Mouse (Mus musculus) left cerebral cortex, adult 2 months (tissue): ENCODE data around the gene Trpv2. TPM values are rescaled to one million over a fixed set of nuclear protein-coding genes. Genes with fewer than 3 reads are reported as not detected.
A peak's percentile ranks its signal among the peaks of the same experiment; 100 is the strongest.

Experiments
- DNase-seq, 2 experiments: peaks; one replicate each; pipeline ENCODE4 v3.0.0; 2021 to 2022; ENCODE audit warnings: low spot score in 2 of 2, mixed read lengths in 1 of 2; ENCODE audit errors: extremely low spot score in 1 of 2
- H3K27ac ChIP-seq: fragments of 200-600 bp; 2 replicates; pipeline ENCODE4 v1.8.1; 2022
- H3K4me3 ChIP-seq: fragments of 200-600 bp; 2 replicates; pipeline ENCODE4 v1.8.1; 2022
- CTCF ChIP-seq: fragments of 200-600 bp; IDR thresholded peaks from 2 replicates; pipeline ENCODE4 v1.8.1; 2022; ENCODE audit warnings: antibody characterized with exemption, mild to moderate bottlenecking, moderate library complexity
- intact Hi-C: fragments of 180-260 bp; cut with DNase I; formaldehyde crosslinking; loops from one replicate; pipeline ENCODE4 v1.15.1; 2025
- total RNA-seq, 2 experiments: library from RNA; stranded (reverse); gene quantifications; 2 replicates each; pipeline ENCODE4 v1.2.3; 2021

Trpv2 gene
- total RNA-seq, 2 experiments from 2014 or later: 17.1 to 18.7 TPM

DNA sequence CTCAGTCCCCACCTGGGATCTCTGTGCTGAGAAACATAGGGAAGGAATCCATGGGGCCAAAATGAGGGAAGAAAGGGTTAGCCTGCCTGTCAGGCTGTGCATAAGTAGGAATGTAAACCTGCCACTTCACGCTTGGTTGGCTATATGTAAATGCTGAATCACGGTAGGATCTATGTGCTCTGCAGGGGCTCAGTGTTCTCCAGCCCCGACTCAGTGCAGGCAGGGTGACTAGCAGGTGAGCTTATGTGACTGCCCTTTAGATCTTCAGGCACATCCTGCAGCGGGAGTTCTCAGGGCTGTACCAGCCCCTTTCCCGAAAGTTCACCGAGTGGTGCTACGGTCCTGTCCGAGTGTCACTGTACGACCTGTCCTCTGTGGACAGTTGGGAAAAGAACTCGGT is 15.1 kb downstream of the Trpv2 start:
- intact Hi-C loops: no loop called here

DNA sequence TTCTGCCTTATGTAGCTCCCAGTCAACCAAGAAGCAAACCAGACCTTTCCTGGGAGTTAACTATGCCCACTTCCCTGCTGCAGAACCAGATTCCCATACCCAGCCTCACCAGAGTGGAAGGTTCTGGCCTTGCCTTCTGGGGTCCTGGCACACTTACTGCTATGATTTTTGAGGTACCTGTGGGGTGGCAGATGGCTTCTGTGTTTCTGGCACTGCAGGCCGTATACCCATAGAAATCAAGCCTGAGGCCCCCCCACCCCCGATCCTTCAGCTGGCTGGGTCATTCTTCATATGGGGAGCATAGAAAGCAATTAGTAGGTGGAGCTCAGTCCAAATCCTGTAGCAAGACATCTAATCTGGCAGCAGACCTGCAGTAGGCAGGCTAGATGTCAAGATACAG is 16.7 kb downstream of the Trpv2 start:
- no peak for TF ChIP-seq CTCF
- DNase-seq: no peak
- H3K27ac ChIP-seq: no peak overlapping the region
- no peak overlapping the region for H3K4me3 ChIP-seq
- intact Hi-C loops: no loop called here

More for the DNA sequence above, 15.1 kb downstream of the Trpv2 start:
- H3K27ac ChIP-seq: no peak overlapping the region
- TF ChIP-seq CTCF: no peak
- no peak overlapping the region for H3K4me3 ChIP-seq
- no peak for DNase-seq

DNA sequence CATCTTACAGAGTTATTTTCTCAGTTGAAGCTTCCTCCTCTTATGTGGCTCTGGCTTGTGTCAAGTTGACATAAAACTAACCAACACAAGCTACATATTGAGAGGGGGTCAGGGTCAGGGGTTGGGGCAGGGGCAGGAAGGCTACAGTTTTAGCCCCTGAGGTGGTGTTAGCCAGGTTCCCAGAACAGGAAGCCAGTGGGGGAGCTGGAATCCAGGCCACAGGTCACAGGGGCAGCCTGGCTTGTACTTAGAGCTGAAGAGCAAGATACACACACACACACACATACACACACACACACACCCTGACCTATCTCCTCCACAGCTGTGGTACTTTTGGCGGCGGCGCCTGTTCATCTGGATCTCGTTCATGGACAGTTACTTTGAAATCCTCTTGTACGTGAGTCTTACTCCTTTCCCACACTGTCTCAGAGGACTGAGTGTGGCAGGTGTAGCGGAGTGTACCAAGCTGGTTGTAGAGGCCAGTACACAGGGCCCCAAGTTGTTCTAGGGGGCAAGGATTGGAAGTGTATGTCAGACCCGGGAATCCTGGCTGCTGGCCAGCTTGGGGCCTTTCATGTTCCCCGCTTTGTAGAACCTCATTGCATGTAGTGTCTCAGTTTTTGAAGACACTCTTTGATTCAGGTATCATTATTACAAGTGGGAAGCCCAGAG is 17.8 kb downstream of the Trpv2 start:
- TF ChIP-seq CTCF: no peak
- intact Hi-C loops: no loop called here
- H3K27ac ChIP-seq: no peak overlapping the region
- DNase-seq: no peak
- no peak overlapping the region for H3K4me3 ChIP-seq

DNA sequence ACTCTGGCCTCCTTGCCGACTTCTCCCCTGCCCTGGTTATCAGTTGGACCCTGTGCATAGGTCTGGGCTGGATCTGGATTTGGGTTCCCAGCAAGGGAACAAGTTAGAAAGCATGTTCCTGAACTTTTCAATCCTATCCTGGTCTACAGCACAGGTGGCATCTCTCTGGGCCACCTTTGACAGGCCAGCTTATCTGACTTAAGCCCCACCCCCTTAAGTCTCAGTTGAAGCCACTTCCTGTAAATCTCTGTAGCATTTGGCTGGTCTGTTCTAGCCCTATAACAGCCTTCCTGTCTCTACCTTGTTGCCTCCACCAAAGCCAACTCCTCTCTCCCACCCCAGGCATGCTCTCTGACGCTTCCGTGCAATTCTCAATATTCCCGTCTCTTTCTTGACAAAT is 24.3 kb downstream of the Trpv2 start:
- intact Hi-C loops: no loop called here
- Histone ChIP-seq H3K27ac (no peak overlapping the region), H3K4me3 (no peak overlapping the region)
- no peak for TF ChIP-seq CTCF
- DNase-seq: no peak

DNA sequence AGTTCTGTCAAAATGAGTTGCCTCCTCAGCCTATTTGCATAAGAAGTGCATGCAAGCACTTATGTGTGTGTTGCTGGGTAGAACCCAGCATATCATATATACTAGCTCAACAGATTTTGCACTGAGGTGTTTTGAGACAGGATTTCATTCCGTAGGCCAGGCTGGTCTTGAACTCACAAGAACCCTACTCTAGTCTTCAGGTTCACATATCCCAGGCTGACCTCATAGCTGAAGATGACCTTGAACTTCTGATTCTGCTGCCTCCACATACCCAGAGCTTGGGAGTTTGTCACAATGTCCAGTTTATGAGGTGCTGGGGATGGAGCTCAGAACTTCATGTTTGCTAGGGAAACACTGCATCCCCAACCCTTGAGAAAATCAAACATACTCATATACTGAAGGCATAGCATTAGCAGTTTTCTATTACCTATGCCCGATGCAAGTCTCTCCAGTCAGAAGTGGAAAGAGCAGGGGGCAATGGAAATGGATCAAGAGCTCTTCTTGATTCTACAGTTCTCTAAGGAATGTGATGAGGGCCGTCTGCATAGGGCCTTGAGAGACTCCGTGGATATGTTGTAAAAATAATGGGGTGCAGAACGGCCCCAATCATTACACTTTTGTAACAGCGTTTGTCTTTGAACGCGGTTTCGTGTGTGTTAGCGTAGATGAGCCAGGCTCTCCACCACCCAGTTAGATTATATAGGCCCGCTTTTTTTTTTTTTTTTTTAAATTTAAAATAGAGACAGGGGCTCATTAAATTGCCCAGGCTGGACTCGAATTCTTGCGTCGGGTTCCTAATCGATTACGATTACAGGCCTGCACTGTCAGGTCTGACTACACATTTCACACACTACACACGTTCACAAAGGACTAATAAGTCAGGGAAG is 27.7 kb downstream of the Trpv2 start:
- no peak for DNase-seq
- no peak for TF ChIP-seq CTCF
- Histone ChIP-seq H3K27ac (peak overlapping the region; percentile 95), H3K4me3 (peak overlapping the region; percentile 95)
- intact Hi-C loops: loop anchor here (2.0 kb wide), 2 partner anchors 25 to 145 kb away; no protein-coding TSS in a partner anchor

DNA sequence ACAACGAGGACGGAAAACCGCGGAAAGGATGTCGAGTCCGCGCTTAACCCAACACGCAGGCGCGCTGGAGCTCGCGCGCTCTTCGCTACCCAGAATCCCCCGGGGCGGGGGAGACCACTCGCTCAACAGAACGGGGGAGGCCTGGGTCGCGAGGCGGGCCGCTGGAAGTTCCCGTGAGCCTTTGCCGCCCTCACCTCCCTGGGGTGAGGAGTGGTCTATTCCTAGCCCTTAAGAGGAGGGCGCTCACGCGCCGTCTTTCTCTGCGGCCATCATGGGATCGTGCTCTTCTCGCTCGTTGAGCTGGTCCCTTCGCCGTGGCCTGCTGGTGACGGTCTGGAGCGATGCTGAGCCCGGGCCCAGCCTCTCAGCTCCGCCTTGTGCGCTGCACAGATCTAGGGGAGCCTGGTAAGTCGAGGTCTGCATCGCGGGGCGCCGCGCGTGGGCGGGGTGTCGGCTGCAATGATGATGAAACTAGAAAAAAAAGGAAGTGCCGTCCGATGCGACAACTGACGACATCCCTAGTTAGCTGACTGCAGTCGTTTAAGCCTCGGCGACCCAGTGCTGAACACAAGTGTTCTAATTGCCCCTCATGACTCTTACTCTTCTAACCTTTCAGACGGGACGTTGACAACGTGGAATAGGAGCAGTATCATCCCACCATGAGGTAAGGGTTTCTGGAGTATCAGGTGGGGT is 28.5 kb downstream of the Trpv2 start:
- intact Hi-C loops: loop anchor here (2.0 kb wide), 2 partner anchors 26 to 146 kb away; no protein-coding TSS in a partner anchor
- Histone ChIP-seq H3K4me3 (peak overlapping the region; percentile 95), H3K27ac (peak overlapping the region; percentile 95)
- peak; percentile 98 for DNase-seq
- no peak; the same call in 1 of the 2 replicates for TF ChIP-seq CTCF

DNA sequence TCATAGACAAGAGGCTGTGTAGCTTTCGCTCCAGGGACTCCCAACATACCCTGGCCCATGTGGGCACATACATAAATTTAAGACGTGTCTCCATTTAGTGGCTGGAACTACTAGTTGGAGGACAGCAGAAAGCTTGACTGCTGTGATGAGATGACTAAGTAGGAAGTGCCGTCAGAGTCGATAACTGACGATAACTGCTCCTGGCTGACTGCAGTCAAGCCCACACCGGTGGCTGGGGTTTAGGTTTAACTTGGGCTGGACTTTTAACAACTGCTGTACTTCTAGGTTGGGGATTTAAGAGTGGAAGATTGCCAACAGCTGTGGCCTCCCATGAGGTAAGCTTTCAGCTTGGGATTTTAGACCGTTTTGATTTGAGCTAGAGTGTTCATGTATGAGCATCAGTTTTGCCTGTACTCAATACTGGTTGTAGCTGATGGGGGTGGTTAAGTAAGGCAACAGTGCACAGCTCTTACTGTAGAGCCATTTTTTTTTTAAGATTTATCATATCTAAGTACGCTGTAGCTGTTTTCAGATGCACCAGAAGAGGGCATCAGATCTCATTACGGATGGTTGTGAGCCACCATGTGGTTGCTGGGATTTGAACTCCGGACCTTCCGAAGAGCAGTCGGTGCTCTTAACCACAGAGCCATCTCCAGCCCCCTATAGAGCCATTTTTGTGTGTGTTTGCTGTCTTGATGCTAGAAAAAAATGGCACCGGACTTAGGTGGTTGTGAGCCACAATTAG is 29.2 kb downstream of the Trpv2 start:
- Histone ChIP-seq H3K27ac (peak overlapping the region; percentile 95), H3K4me3 (peak overlapping the region; percentile 95)
- intact Hi-C loops: loop anchor here (2.0 kb wide), 2 partner anchors 27 to 147 kb away; no protein-coding TSS in a partner anchor
- DNase-seq: no peak
- TF ChIP-seq CTCF: peak; percentile 54

DNA sequence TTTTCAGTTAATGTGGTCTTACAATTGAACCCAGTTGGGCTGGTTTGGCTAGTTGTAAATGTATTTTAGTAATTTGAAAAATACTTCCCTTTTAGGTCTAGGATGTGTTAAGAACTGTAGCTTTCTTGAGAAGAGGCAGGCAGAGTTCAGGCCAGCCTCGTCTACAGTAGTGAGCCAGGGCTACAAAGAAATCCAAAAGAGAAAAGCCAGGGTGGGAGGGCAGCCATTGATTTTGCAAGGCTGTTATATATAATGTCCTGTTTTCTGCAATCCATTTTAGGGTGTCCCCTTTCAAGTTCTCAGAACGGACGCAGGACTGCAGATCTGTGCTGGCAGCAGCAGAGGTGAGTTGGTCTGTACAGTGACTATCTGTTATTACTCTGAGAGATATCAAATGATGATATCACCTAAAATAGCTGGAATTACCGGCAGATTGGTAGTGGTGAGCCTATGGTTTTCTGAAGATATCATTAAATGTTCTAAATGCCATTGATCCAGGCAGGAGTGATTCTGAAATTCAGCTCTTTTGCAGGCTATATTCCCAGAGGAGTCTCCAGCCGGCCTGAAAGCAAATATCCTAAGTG is 29.9 kb downstream of the Trpv2 start:
- no peak for TF ChIP-seq CTCF
- DNase-seq: no peak
- intact Hi-C loops: no loop called here
- H3K27ac ChIP-seq: no peak overlapping the region; the same call in 1 of the 2 replicates
- peak overlapping the region; percentile 95 for H3K4me3 ChIP-seq

DNA sequence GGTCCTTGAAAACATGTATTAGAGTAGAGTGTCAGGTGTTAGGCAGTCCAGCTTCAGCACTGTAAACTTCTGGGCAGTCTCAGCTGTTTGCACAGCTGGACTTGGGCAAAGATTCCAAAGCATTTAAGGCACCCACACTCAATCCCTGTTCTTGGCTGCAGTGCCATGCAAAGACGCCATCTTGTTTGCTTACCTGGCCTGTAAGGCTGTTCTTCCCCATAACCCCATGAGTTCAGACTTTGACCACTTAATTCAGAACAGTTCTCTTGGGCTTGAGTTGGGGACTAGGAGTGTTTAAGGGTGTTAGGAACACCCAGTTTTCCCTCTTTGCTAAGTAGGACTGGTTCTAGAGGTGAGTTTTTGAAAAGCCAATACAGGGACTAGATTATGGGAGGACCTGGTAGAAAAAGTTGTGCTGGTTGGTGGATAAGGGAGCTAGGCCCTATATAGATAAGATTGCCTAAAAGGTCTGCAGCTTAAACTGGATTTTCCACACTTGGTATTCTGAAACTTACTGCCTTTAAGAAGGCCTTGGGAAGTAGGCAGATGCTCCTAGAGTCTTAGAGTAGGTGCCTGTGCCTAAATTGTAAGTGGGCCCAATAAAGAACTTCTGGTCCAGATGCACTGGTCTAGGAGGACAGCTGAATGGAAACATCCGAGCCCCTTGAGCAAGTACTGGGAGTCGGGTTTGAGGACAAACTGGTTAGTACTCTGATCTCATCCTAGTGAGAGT is 30.8 kb downstream of the Trpv2 start:
- peak overlapping the region; percentile 95 for H3K4me3 ChIP-seq
- no peak for TF ChIP-seq CTCF
- no peak for DNase-seq
- H3K27ac ChIP-seq: no peak overlapping the region
- intact Hi-C loops: no loop called here

DNA sequence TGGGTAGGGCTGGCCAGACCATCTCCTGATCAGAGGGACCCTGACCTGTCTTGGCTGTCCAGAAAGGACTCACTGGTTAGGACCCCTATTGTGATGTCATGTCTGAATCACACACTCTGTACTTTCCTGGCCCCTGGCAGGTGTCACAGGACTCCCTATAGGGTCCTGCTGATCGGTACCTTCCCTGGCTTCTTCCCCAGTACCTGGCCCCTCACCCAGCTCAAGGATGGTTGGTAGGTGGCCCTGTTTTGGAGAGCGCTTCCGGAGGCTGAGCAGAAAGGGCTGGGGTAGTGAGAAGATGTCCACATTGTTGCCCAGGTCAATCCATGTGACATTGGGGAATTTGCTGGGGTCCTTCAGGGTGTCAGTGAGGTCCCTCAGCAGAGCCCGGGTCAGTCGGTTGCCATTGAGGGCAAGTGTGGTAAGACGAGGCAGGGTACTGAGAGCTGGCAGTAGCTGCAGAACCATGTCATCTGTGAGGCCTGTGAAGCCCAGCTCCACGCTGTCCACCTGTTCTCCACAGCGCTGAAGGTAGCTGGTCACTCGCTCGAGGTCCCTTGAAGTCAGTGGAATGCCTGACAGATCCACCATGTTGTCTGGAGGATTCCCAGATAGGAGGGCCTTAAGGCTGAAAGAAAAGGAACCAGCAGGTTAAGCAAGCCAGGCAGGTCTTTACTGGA is 31.5 kb downstream of the Trpv2 start:
- TF ChIP-seq CTCF: no peak
- Histone ChIP-seq H3K4me3 (no peak overlapping the region), H3K27ac (no peak overlapping the region)
- no peak for DNase-seq
- intact Hi-C loops: no loop called here
